Mouse (Mus musculus): ENCODE results near the gene Vmn1r188. TPM values are rescaled to one million over a fixed set of nuclear protein-coding genes. Genes with fewer than 3 reads are reported as not detected.
"Not testable (repeated sequence)": the region's sequence is repeated elsewhere in the genome, so short reads cannot be mapped to it uniquely, and the experiment has no call there.

Vmn1r188 gene
- total and polyA plus RNA-seq, 3 experiments = not detected

- Histone ChIP-seq H3K79me2 (replicated peaks; ENCODE audit: control insufficient read depth, insufficient read depth, low read length) (no peaks in the 10 kb centered on the region), H3K36me3 (ENCODE audit: control insufficient read depth, insufficient read depth, low read length) (no peaks in the 10 kb centered on the region), H3K4me3 (peak overlapping the region; percentile 31; the same call in 1 of the 2 replicates), H3K27ac (no peak overlapping the region), H3K4me1 (ENCODE audit: control insufficient read depth, insufficient read depth, low read length) (no peaks in the 10 kb centered on the region; the same call in 1 of the 2 replicates), H3K9ac (ENCODE audit: low read depth, low read length) (no peak overlapping the region), H3K27me3 (ENCODE audit: control insufficient read depth, insufficient read depth, low read length) (no peaks in the 10 kb centered on the region)
- 11% methylated on average over 13 of the region's 13 CpGs for WGBS
- intact Hi-C loops (cut with DNase I) = loop anchor here (2.0 to 10.0 kb wide), 7 partner anchors 265 to 1705 kb away; partner anchors contain the start of genes Hist1h1e, Hist1h2ai, Hist1h2ak and Hist1h2bb
- no peak for DNase-seq
- TF ChIP-seq EP300 (IDR thresholded peaks at IDR 0.05; ENCODE audit: insufficient read depth, low read depth, low read length) (no peak), POLR2A (IDR thresholded peaks at IDR 0.05; ENCODE audit: insufficient read depth, low read depth, low read length) (no peak), CTCF (IDR thresholded peaks at IDR 0.05) (no peak)
Measured at GRCm38 (mm10) chr13:22041651-22042567, 42.3 kb upstream of the Vmn1r188 start.

GRCm38 (mm10) chr13:22042568-22043502, 41.4 kb upstream of the Vmn1r188 start, which contains the start of the genes Hist1h2ag and Hist1h2bj:
Hist1h2ag (minus strand) TSS chr13:22042944.
Hist1h2bj (plus strand) TSS chr13:22043214.
- intact Hi-C loops (cut with DNase I) = loop anchor here (5.0 to 10.0 kb wide), 6 partner anchors 266 to 1704 kb away; partner anchors contain the start of genes Hist1h1e, Hist1h2ak, Hist1h2bb and Hist1h2be
- DNase-seq = peak; percentile 81 to 89
- TF ChIP-seq POLR2A (IDR thresholded peaks at IDR 0.05; ENCODE audit: insufficient read depth, low read depth, low read length) (peak; percentile 96), EP300 (IDR thresholded peaks at IDR 0.05; ENCODE audit: insufficient read depth, low read depth, low read length) (0 out of 2 replicates have a peak, but pooled peaks have one; percentile 40)
- H3K4me1 ChIP-seq (ENCODE audit: control insufficient read depth, insufficient read depth, low read length); H3K27me3 ChIP-seq (ENCODE audit: control insufficient read depth, insufficient read depth, low read length); H3K79me2 ChIP-seq (replicated peaks; ENCODE audit: control insufficient read depth, insufficient read depth, low read length); H3K36me3 ChIP-seq (ENCODE audit: control insufficient read depth, insufficient read depth, low read length): not testable (repeated sequence)
- Histone ChIP-seq H3K27ac (peak within 1 kb of the TSS; percentile 19; the same call in 1 of the 2 replicates), H3K4me3 (peak within 1 kb of the TSS; percentile 51), H3K9ac (ENCODE audit: low read depth, low read length) (peak within 1 kb of the TSS; percentile 63)
- under 1% methylated on average over 48 of the region's 80 CpGs for WGBS

GRCm38 (mm10) chr13:22043503-22044431, 40.5 kb upstream of the Vmn1r188 start:
- WGBS = under 1% methylated on average over 10 of the region's 14 CpGs
- peak overlapping the region; percentile 51 for H3K4me3 ChIP-seq
- no peaks in the 10 kb centered on the region; the same call in 1 of the 2 replicates for H3K4me1 ChIP-seq (ENCODE audit: control insufficient read depth, insufficient read depth, low read length)
- H3K27ac ChIP-seq = no peak overlapping the region; the same call in 1 of the 2 replicates
- no peaks in the 10 kb centered on the region for H3K36me3 ChIP-seq (ENCODE audit: control insufficient read depth, insufficient read depth, low read length)
- no peaks in the 10 kb centered on the region for H3K79me2 ChIP-seq (replicated peaks; ENCODE audit: control insufficient read depth, insufficient read depth, low read length)
- no peaks in the 10 kb centered on the region for H3K27me3 ChIP-seq (ENCODE audit: control insufficient read depth, insufficient read depth, low read length)
- peak overlapping the region; percentile 63; the same call in 1 of the 2 replicates for H3K9ac ChIP-seq (ENCODE audit: low read depth, low read length)
- TF ChIP-seq POLR2A (IDR thresholded peaks at IDR 0.05; ENCODE audit: insufficient read depth, low read depth, low read length) (no peak), CTCF (IDR thresholded peaks at IDR 0.05) (peak; percentile 82)
- intact Hi-C loops (cut with DNase I) = loop anchor here (5.0 to 10.0 kb wide), 6 partner anchors 266 to 1704 kb away; partner anchors contain the start of genes Hist1h1e, Hist1h2ak, Hist1h2bb and Hist1h2be
- no peak for DNase-seq

- intact Hi-C loops (cut with DNase I) = loop anchor here (5.0 to 10.0 kb wide), 6 partner anchors 267 to 1703 kb away; partner anchors contain the start of genes Hist1h1e, Hist1h2ak, Hist1h2bb and Hist1h2be
- H3K4me3 ChIP-seq = no peak overlapping the region
Measured at GRCm38 (mm10) chr13:22044432-22045155, 39.6 kb upstream of the Vmn1r188 start.

More at GRCm38 (mm10) chr13:22044432-22045155, 39.6 kb upstream of the Vmn1r188 start:
- WGBS = 91% methylated on average over 6 of the region's 6 CpGs
- no peak overlapping the region for H3K27ac ChIP-seq
- no peaks in the 10 kb centered on the region for H3K36me3 ChIP-seq (ENCODE audit: control insufficient read depth, insufficient read depth, low read length)
- H3K79me2 ChIP-seq (replicated peaks; ENCODE audit: control insufficient read depth, insufficient read depth, low read length) = no peaks in the 10 kb centered on the region
- H3K27me3 ChIP-seq (ENCODE audit: control insufficient read depth, insufficient read depth, low read length) = no peaks in the 10 kb centered on the region
- no peak for DNase-seq
- H3K4me1 ChIP-seq (ENCODE audit: control insufficient read depth, insufficient read depth, low read length) = no peaks in the 10 kb centered on the region; the same call in 1 of the 2 replicates
- TF ChIP-seq POLR2A (IDR thresholded peaks at IDR 0.05; ENCODE audit: insufficient read depth, low read depth, low read length) (no peak), EP300 (IDR thresholded peaks at IDR 0.05; ENCODE audit: insufficient read depth, low read depth, low read length) (no peak), CTCF (IDR thresholded peaks at IDR 0.05) (no peak)
- no peak overlapping the region for H3K9ac ChIP-seq (ENCODE audit: low read depth, low read length)

All from heart, adult 2 months (tissue).